Mouse (Mus musculus) c-Kit-positive CD71-positive TER-119-negative erythroid progenitor cells, embryonic 14.5 days (primary cell): Measurements from ENCODE around the gene Enpp7.
A peak's percentile ranks its signal among the peaks of the same experiment; 100 is the strongest.

Source experiments
- DNase-seq: peaks from one replicate; pipeline ENCODE4 v3.0.0-alpha.2; 2013; ENCODE audit warnings: low read depth

Gene Enpp7

GRCm38 (mm10) chr11:118998540-118999265 lies 10.7 kb downstream of the Enpp7 start:
- no peak for DNase-seq

GRCm38 (mm10) chr11:118999361-118999804 lies 11.4 kb downstream of the Enpp7 start:
- DNase-seq = no peak

- no peak for DNase-seq
Measured at GRCm38 (mm10) chr11:119000877-119001276, 12.9 kb downstream of the Enpp7 start.

- DNase-seq = no peak
Measured at GRCm38 (mm10) chr11:119001493-119002128, 13.6 kb downstream of the Enpp7 start.

- DNase-seq = no peak
Measured at GRCm38 (mm10) chr11:119005547-119006275, 17.7 kb downstream of the Enpp7 start.

GRCm38 (mm10) chr11:119006462-119006861 lies 18.5 kb downstream of the Enpp7 start:
- no peak for DNase-seq

- no peak for DNase-seq
Measured at GRCm38 (mm10) chr11:119007461-119008456, 19.8 kb downstream of the Enpp7 start.

GRCm38 (mm10) chr11:119014455-119014854 lies 26.5 kb downstream of the Enpp7 start:
- no peak for DNase-seq

GRCm38 (mm10) chr11:119017506-119017905 lies 29.5 kb downstream of the Enpp7 start:
- no peak for DNase-seq

GRCm38 (mm10) chr11:119021180-119021579 lies 33.2 kb downstream of the Enpp7 start:
- no peak for DNase-seq

- no peak for DNase-seq
Measured at GRCm38 (mm10) chr11:119022068-119022894, 34.3 kb downstream of the Enpp7 start.

- DNase-seq = no peak
Measured at GRCm38 (mm10) chr11:119022895-119023615, 35.1 kb downstream of the Enpp7 start, which contains the start of gene Cbx2. Gene Cbx2, plus strand, starts transcription at chr11:119022962.

GRCm38 (mm10) chr11:119023616-119023980 lies 35.6 kb downstream of the Enpp7 start:
- no peak for DNase-seq

GRCm38 (mm10) chr11:119024260-119024659 lies 36.3 kb downstream of the Enpp7 start:
- no peak for DNase-seq

GRCm38 (mm10) chr11:119026203-119026602 lies 38.2 kb downstream of the Enpp7 start:
- DNase-seq = no peak

- peak; percentile 39 for DNase-seq
Measured at GRCm38 (mm10) chr11:119033874-119034558, 46.0 kb downstream of the Enpp7 start.

- no peak for DNase-seq
Measured at GRCm38 (mm10) chr11:119034635-119035034, 46.6 kb downstream of the Enpp7 start.

GRCm38 (mm10) chr11:119035094-119035685 lies 47.2 kb downstream of the Enpp7 start:
- no peak for DNase-seq

- DNase-seq = no peak
Measured at GRCm38 (mm10) chr11:119035686-119036165, 47.7 kb downstream of the Enpp7 start.
